Mouse (Mus musculus) gonadal fat pad, adult 2 months (tissue): ENCODE measurements at regions not wholly inside any gene's neighbourhood (a gene's known extent, or its start where the extent isn't known, plus 50 kb on each side); places are given as distances from the start of the nearest gene placed in this dataset.
"Not testable (repeated sequence)": the region's sequence is repeated elsewhere in the genome, so short reads cannot be mapped to it uniquely, and the experiment has no call there.

ENCODE experiments used
- DNase-seq: peaks from one replicate; pipeline ENCODE4 v3.0.0-alpha.2; 2012; ENCODE audit warnings: low read depth

DNA sequence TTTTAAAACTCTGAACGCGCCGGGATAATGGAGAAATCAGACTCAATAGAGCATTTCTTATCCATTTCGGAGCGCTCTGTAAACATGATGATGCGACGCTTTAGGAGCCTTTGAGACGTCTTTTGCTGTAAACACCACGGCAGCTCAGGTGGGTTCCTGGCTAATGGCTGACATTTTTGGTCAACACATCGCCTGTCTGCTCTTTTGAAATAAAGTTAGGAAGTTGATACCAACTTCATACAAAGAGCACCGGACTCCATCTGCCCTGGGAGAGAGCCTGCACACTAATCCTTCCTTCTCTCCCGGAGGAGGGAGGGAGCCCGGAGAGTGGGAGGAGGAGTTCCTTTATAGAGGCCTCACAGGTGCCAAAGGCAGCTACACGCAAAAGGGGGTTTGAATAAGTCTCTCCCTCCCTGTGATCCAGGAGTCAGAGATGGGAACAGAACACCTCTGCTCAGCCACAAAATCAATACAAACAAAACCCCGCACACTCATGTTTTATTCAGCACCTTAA lies 63.8 kb upstream of the Srsf6 start:
- DNase-seq = no peak

DNA sequence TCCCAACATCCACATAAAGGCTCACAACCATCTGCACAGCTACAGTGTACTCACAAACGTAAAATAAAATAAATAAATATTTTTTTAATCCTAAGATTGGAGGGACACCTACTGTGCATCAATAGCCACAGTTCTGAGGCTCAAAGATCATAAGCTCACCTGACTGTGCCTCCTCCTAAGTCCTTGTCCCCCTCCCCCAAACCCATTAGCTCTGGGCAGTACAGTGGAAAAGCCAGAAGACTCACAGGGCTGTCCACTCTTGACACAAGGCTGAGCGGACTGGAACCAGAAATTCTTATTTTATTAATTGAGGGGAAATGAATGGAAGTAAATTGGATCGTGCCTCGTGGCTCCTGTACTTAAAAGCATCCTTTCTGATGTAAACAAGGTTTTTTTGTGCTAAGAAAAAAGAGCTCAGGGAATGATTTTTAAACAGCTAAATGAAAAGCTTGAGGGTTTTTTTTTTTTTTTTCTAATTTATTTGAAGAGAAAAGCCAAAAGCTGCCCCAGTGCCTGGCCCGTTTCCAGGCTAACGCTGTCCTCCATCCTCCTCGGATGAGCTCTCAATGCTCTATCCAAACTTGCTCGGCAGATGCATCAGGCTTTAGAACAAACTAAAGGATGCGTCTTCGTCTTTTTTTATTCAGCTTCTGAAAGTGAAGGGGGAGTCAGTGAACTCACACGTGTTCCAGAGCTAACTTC lies 64.6 kb upstream of the Srsf6 start:
- DNase-seq = no peak

DNA sequence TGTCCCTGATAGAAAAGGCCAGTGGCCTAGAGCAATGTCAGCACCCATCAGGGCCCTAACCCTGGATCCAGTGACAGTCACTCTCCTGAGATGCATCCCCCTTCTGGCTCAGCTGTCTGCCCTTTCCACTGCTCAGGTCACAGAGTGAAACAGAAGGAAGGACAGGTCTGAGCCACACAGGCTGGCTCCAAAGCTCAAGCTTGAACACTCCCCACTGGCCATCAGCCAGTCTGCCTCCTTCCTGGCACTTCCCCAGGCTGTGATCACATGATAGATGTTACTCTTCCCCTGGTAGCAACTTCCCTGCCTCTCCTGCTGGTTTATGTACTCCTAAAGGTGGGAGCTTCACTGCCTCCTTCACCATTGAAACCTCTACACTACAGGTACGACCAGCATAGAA lies 66.8 kb upstream of the Srsf6 start:
- DNase-seq = no peak

GRCm38 (mm10) chr2:162854606-162855005 lies 76.7 kb upstream of the Srsf6 start:
- no peak for DNase-seq

DNA sequence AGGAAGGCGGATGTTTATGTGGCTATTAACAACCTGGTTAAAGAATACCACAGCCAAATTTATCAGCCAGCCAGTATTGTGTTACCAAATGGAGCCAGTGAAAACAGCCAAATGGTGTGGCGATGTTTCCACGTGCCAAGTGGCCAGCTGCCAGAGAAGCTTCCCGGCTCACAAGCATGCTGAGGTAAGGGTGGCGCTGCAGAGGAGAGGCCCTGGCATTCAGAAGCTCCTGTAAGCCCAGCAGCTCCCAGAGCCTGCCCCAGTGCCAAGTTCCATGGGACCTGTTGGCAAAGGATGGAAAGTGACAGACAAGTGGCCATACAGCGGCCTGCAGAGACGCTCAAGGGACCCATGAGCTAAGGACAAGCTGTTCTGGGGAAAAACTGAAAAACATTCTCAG lies 77.8 kb upstream of the Srsf6 start:
- peak; percentile 2 for DNase-seq

DNA sequence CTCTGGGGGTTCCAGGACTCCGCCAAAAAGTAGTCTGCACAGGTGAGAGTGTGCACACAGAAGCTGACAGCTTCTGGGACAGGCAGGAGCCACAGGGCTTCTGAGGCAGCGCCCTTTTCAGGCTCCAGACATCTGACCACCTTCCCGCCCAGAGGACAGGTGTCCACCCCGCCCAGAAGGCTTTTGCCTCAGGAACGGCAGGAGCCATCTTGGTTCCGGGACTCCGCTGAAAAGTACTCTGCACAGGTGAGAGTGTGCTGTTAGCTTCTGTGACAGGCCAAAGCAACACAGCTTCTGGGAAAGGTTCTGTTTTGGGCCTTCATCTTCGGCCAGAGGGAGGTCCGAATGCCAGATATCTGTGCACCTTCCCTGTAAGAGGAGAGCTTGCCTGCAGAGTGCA lies 89.6 kb upstream of the Srsf6 start:
- not testable (repeated sequence) for DNase-seq

DNA sequence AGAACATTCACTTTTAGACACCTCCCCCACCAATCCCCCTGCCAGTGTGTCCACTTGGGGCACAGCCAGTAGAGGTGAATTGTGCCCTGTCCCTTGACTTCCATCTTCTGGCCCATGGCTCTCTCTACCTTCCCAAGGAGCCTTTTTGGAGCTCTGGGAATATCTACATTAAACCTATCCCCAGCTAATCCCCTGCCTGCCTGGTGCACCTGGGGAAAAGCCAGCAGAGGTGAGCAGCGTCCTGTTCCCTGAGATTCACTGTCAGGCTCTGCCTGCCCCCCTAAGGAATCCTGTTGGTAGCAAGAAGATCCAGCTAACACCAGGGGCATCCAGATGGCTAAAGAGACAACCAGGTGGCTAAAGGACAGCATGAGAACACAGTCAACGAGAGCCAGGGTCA lies 93.6 kb upstream of the Srsf6 start:
- no peak for DNase-seq

DNA sequence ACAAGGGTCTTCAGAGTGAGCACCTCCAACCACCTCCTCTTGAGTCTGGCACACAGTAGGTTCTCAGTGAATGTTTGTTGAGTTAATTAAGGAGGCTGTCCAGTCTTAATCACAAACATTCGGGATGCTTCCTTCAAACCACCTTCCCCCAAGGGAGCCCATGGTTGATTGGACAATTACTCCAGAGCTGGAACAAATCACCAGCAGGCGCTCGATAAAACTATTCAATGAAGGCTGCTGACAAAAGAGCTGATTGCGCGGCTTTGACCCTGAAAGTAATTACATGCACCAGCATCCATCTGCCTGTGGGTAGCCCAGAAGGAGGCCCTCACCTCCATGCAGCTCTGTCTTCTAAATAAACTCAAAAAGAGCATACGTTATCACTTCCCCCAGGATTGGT lies 97.6 kb upstream of the Srsf6 start:
- no peak for DNase-seq

DNA sequence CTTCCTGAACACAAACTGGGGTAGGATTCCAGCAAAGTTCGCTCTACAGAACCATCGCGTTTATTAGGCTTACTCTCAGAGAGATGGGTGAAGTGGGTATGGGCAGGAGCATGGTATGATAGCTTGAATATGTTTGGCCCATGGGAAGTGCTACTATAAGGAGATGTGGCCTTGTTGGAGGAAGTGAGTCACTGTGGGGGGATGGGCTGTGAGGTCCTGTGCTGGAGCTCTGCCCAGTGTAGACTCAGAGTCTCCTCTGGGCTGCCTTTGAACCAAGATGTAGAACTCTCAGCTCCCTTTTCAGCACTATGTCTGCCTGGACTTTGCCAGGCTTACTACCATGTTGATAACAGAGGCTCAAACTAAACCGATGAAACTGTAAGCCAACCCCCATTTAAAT lies 112.5 kb upstream of the Srsf6 start:
- DNase-seq = no peak

DNA sequence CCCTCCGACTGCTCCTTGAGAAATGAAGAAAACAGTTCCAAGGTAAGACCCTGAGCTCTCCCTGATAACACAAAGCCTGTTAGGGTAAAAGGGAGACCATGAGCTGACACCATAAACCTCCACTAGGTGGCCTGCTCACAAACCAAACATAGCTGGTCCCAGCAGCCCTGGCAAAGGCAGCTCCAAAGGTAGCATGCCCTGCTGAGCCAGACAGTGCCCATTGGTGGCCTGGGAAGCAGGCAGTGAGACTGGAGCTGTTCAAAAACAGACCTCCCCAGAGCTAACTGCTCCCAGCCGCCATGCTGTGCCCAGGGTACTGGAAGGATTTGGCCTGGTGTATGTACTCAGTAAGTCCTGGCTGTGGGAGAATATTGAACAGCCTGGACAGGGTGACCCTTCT lies 117.1 kb upstream of the Srsf6 start:
- no peak for DNase-seq

- DNase-seq = no peak
Observed at GRCm38 (mm10) chr2:162807747-162808146, 123.6 kb upstream of the Srsf6 start.

DNA sequence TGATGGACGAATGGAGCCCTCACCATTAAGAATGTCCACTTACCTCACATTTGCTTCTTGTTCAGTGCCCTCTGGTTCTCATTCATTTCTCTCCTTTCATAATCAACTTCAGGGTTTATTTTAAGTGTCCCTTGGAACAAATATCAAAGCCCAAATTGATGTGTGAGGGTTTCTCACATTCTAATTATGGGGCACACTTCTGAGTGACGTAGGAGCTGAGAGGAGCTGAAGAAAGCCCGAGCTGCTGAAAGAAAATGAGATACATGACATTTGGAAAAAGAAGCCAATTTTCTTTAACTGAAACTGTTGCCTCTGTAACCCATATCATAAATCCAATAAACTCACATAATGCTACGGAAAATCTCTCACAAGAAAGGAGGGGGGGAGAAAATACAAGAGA lies 134.8 kb upstream of the Srsf6 start:
- DNase-seq = no peak

- DNase-seq = no peak
Observed at GRCm38 (mm10) chr2:162794285-162794684, 133.3 kb upstream of the Ptprt start.

- DNase-seq = no peak
Observed at GRCm38 (mm10) chr2:162791374-162792098, 130.6 kb upstream of the Ptprt start.

DNA sequence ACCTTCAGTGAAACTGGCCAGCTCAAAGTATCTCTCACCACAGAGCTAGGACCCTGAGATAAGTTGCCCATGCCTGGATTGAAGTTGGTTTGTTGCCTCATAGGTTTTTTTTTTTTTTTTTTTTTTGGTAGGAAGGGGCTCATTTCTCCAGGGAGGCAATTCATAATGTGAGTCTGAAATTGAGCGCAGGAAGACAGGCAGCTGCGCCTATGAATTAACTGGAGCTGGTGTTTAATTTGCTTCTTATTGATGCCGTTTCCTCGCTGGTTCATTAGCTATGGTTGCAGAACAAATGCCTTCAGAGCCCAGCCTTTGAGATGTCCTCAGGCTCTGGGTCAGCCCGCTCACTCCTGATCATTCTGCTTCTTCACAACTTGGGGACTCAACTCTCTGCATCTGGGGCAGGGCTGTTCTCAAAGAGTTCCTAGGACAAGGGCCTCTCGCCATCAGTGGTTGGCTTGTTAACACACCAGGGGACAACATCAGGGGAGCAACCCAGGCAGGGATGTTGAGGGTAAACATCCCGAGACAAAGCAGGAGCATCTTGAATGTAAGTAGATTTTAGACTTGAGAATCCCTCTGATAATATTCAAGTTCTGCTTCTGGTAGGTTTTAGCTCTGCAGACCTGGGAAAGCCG lies 123.3 kb upstream of the Ptprt start:
- DNase-seq = no peak

DNA sequence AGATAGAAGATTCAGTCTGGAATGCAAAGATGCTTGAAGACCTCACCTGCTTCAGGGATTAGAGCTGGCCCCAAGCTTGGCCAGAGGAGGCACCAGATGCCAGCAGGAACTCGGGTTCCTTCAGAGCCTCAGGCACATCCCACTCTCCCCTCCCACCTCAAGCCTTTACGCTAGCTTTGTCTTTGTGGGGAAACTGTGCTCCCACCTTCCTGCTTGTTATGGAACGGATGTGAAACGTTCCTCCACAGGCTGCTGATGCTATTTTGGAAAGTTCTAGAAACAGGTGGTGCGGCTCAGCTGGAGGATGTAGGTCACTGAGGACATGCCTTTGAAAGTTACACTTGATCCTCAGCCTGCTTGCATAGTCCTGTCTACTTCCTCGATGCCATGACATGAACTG lies 120.7 kb upstream of the Ptprt start:
- DNase-seq = no peak

DNA sequence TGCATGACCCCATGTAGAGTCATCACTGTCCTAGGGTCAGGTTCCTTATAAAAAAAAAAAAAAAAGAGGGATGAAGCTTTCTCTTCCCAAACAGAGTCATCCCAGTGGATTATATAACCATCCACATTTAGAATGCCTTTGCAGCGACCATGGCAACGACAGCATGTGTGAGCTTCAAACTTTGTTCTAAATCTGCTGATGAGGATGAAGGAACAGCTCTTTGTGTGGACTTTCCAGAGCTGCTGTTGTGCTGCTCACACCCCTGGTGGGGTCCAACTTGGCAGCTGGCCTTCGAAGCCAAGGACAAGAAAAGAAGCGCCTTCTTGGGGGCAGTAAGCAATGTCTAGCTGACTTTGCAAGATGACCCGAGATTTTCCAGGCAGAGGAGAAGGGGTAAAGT lies 115.6 kb upstream of the Ptprt start:
- DNase-seq = no peak

DNA sequence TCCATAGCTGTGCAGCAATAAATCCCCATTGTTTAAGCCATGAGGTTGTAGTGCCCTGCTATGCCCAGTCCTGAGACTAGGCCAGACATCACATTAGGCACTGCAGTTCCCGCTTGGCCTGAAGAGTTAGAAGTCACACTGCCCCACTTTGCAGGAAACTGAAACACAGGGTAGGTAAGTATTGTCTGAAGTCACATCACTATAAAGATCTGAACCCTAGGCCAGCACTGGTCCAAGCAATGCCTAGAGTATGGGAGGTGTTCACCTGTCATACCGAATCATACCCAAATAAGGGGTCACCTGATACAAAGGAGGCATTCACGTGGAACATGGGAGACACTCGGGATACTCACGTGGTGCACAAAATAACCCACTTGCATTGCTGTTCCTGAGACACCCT lies 111.6 kb upstream of the Ptprt start:
- DNase-seq = no peak

GRCm38 (mm10) chr2:162769711-162770428 lies 108.9 kb upstream of the Ptprt start:
- no peak for DNase-seq

DNA sequence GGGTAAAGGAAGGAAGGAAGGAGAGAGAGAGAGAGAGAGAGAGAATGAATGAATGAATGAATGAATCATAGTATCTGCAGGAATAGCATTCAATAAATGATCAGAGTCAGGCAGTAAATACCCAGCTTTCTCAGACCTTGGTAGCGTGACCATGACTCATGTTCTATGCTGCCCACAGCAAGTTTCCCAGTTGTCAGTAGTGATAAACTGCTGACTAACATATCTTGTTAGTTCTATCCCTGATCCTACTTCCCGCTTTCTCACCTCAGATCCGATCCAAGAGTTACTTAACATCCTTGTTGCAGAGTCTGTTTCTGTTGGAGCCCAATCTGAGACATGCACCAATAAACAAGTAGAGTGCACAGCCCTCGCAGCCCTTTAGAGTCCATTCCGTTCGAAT lies 103.1 kb upstream of the Ptprt start:
- DNase-seq = no peak

DNA sequence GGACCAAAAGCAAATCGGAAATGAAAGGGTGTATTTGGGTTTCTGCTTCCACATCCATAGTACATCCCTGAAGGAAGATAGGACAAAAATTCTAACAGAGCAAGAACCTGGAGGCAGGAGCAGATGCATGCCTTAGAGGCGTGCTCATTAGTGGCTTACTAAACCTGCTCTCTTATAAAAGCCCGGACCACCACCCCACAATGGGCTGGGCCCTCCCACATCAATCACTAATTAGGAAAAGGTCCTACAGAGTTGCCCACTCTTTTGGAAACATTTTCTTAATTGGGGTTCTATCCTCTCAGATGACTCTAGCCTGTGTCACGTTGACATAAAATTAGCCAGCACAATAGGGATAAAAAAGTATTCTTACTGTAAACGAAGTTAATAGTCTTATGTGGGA lies 79.6 kb upstream of the Ptprt start:
- no peak for DNase-seq

- no peak for DNase-seq
Observed at GRCm38 (mm10) chr2:162735761-162736160, 74.8 kb upstream of the Ptprt start.
